Mouse (Mus musculus) WW6 (cell line): ENCODE data around the gene Gm20820.
"Not testable (repeated sequence)": the region's sequence is repeated elsewhere in the genome, so short reads cannot be mapped to it uniquely, and the experiment has no call there.

Source experiments
- DNase-seq: peaks from one replicate; pipeline ENCODE4 v3.0.0-alpha.2; 2013; ENCODE audit warnings: low read depth, low spot score

Gene Gm20820

GRCm38 (mm10) chrY:86061472-86061871 lies at the start of gene Gm20820:
Gene Gm20820, plus strand, starts transcription at chrY:86061772.
- DNase-seq, result not testable (repeated sequence)
